Mouse (Mus musculus) left cerebral cortex, adult 18-20 months (tissue): Measurements from ENCODE around the gene Shisa5. TPM values are rescaled to one million over a fixed set of nuclear protein-coding genes. Genes with fewer than 3 reads are reported as not detected.

Experiments used
- DNase-seq, 2 experiments: peaks; one replicate each; pipeline ENCODE4 v3.0.0; 2021 to 2022; ENCODE audit warnings: low spot score in 2 of 2, mixed read lengths in 1 of 2
- total RNA-seq, 2 experiments: library from RNA; stranded (reverse); gene quantifications; 2 replicates each; pipeline ENCODE4 v1.2.3; 2021

Gene Shisa5
- total RNA-seq, 2 experiments from 2014 or later = 72.8 to 82.3 TPM

DNA sequence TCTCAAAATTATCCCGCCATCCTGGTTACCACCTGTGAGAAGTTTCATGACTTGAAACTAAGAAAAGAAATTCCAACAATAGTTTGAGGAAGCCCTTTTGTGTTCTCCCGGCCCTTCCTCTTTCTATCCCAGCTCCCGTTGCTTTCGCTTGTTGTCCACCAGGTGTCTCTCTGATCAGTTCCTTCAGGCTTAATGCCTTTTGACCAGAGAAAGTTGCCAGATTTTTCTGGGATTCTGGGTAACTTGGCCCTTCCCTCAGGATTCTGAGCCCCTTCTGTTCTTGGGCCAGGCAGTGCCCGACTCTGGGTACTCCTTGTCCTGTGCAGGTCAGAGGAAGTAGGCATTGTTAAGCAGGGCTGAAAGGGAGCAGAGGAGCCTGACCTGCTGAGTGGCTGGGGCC, 49.6 kb downstream of the Shisa5 start:
- DNase-seq = peak in 1 of 2 experiments; percentile 47

GRCm38 (mm10) chr9:109090446-109090845, 52.1 kb downstream of the Shisa5 start:
- DNase-seq = no peak

GRCm38 (mm10) chr9:109091802-109092201, 53.4 kb downstream of the Shisa5 start:
- no peak for DNase-seq

DNA sequence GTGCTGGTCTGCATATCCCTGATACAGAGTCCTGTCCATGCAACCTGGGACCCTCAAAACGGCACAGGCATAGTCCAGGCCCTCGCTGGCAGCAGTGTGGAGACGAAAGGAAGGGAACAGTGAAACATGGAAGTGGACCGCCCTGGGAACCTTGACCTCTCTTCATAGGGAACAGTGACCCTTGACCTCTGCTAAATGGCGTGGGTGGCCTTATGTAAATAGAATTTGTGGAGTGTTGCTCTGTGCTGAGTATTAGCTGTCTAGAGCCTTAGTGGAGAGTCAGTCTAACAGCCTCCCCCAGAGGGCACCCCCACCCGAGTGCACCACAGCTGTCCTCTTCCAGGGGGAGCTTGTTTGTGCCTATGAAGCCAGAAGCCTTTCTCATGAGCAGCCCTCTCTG, 54.4 kb downstream of the Shisa5 start:
- no peak for DNase-seq

DNA sequence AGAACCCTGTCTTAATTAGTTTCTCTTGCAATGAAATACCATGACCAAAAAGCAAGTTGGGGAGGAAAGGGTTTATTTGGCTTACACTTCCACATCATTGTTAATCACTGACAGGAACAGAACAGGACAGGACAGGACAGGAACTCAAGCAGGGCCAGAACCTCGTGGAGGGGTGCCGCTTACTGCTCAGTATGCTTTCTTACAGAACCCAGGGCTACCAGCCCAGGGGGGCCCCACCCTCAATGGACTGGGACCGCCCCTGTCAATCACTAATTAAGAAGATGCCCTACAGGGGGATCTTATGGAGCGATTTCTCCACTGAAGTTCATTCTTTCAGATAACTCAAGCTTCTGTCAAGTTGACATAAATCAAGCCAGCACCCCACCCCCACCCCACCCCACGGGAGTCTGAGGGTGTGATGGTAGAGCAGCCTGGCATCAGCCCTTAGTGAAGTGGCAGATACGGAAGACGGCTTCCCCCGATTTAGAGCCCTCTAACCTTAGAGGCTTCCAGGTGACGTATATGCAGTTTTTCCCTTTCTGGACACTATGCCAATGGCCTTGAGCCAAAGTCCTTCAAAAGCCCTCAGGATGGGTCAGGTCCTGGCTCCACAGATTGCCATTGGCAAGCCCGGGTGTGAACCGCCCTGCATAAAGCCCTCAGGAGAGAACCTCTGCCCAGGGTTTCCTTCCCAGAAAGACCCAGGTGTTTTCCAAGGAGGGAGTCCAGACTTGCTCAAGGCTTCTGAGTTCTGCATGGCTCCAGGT, 55.6 kb downstream of the Shisa5 start:
- no peak for DNase-seq

GRCm38 (mm10) chr9:109094553-109095136, 56.3 kb downstream of the Shisa5 start:
- DNase-seq = no peak

DNA sequence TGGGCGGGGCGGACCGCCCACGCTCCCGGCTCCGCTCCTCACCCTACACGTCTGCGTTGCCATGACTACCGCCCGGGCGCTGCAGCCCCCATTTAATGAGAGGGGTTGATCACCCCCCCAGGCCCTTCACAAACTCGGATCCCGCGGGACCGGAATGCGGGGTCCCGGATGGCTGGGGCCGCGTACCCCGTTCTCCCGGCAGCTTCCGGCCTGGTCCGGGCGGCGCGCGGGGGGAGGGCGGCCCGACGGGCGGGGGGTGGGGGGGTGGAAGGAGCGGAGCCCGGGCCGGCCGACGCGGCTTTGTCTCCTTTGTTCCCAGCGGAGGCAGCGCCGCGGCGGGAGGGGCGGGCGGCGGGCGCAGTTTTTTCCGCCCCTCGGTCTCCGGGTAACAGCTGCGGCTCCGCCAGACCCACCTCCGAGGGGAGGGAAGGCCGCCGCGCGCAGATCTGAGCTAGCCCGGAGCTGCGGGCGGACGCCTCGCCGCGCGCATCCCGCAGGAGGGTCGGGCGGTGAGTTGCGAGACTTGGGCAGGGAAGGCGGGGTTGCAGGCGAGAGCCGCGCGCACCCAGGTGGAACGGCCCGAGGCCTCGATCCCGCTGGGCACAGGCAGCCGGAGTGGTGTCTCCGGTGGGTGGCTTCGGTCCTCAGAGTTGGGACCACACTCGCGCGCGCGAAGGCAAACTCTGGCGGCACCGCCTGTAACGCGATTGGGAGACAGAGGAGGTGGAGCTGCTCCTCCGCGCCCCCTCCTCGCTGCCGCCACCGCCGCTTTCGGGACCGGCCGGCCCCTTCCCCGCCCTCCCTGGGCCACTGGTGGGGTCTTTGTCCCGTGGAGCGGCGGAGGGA, 57.0 kb downstream of the Shisa5 start, which contains the start of gene Plxnb1:
TSS of gene Plxnb1 (plus strand) at position 253 of the 846 bp plus-strand sequence.
- DNase-seq = peak; percentile 50 to 61

- DNase-seq = no peak
Measured at GRCm38 (mm10) chr9:109096251-109096661, 57.9 kb downstream of the Shisa5 start.

DNA sequence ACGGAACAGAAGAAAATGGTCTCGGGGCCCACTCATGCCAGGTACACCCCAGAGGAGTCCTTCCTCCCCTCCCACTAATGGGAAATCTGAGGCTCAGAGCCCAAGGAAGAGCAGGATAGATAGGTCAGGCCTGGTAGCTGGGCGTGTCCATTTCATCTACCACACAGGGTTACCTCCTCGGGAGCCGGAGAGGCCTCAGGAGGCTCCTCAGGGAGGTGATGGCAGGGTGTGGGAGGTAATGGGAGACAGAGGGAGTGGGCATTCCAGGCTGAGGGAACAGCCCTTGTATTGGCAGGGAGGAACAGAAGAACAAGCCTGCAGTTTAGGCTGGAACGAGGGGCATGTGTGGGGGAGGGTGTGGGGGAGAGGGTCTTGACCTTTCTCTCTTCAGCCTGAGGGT, 58.5 kb downstream of the Shisa5 start:
- DNase-seq = no peak

DNA sequence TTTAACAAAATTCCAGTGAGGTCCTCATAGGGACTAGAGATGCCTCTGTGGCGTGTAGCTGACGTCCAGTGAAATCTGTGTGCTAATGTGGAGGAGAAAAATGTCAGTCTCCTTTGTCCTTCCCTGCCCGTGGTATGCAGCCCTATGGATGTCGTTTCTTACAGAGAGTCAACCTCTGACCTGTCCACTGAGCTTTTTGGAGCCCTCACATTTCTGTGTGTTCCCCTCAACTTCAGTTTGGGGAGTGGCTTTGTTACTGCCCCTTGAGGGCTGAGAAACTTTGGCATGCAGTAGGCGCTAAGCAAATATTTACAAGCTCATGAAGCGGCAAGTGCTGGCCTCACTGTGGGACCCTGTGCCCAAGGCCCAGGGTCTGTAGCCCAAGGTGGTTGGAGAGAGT, 58.9 kb downstream of the Shisa5 start:
- DNase-seq = no peak

DNA sequence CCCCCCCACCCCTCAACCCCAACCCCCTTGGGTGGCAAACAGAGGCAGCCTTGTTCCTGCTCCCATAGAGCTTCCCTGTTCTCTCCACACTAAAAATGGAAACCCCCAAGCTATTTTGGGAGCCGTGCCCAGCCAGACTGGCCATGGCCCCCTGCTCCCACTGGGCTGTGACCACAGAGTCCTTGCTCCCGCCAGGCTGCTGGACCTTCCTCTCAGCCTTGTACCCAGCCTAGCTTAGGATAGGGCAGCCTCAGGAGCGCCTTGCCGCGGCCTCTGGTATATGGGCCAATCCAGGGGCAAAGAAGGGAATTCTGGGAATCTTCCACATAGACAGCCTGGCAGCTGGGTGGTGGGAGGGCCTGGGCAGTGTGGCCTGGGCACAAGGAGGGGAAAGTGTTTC, 59.5 kb downstream of the Shisa5 start:
- peak; percentile 56 to 57 for DNase-seq

GRCm38 (mm10) chr9:109098366-109098765, 60.0 kb downstream of the Shisa5 start:
- DNase-seq = no peak

DNA sequence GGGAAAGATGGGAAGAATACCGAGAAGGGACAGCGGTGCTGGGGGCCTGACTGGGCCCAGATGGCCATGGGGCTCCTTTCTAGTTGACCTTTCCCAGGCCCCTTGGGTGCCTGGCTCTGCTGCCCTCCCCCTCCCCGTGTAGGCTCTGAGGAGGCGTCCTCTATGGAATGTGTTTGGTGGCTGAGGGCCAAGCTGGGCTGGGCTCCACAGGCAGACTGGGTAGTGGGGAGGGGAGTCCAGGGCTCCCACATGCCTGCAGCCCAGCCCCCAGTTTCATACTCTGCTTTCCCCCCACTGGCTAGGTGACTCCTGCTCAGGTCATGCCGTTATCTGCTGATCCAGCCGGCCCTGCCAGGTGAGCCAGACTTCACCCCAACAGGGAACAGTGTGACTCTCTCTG, 60.6 kb downstream of the Shisa5 start:
- no peak for DNase-seq

DNA sequence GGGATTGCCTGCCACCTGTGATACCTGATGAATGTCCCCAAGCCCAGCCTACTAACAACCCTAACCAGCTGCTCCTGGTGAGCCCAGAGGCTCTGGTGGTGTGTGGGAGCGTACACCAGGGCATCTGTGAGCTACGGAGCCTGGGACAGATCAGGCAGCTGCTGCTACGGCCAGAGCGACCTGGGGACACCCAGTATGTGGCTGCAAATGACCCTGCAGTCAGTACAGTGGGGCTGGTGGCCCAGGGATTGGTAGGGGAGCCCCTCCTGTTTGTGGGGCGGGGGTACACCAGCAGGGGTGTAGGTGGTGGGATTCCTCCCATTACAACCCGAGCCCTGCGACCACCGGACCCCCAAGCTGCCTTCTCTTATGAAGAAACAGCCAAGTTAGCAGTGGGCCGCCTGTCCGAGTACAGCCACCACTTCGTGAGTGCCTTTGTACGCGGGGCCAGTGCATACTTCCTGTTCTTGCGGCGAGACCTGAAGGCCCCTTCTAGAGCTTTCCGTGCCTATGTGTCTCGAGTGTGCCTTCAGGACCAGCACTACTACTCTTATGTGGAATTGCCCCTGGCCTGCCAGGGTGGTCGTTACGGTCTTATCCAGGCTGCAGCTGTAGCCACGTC, 62.1 kb downstream of the Shisa5 start:
- no peak for DNase-seq

GRCm38 (mm10) chr9:109101933-109102445, 63.6 kb downstream of the Shisa5 start:
- no peak for DNase-seq

DNA sequence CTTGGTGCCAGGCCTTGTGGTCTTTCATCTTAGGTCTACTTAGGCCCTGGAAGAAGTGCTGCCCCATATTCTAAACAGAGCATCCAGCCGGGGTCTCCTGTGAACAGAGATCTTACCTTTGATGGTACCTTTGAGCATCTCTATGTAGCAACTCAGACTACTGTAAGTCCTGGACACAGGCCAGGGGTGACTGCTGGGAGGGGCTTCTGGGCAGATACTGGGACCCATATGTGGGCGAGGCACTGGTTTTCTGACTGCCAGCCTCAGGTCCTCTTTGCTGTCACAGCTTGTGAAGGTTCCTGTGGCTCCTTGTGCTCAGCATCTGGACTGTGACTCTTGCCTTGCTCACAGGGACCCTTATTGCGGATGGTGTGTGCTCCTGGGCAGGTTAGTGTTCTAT, 64.2 kb downstream of the Shisa5 start:
- DNase-seq = no peak

GRCm38 (mm10) chr9:109103250-109103649, 64.9 kb downstream of the Shisa5 start:
- DNase-seq = no peak

GRCm38 (mm10) chr9:109104083-109104482, 65.7 kb downstream of the Shisa5 start:
- DNase-seq = no peak

DNA sequence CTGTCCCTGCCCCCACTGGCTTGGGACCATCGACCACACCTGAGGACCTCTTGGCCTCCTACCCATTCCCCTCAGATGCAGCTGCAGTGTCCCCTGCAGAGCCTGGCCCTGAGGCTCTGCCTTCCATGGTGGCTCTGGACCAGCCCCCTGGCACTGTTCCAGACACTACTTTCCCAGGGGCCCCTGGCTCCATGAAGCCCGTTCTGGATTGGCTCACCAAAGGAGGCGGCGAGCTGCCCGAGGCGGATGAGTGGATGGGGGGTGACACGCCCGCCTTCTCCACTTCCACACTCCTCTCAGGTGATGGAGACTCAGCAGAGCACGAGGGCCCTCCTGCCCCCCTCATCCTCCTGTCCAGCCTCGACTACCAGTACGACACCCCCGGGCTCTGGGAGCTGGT, 66.6 kb downstream of the Shisa5 start:
- no peak for DNase-seq

DNA sequence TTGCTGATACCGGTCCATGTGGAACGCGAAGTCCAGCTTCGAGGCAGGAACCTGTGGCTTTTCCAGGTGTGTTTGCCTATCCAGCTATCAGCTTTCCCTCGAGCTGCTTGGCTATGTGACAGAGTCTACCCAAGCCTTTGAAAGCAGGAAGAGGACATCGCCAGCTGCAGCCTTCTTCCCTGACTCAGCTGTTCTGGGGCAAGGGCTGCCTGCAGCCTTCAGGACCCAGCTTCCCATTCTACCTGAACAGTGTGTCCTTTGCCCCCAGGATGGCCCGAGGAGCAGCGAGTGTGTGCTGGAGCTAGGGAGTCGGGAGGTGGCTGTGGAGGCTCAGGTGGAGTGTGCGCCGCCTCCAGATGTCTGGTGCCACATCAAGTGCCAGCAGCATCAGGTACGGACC, 67.3 kb downstream of the Shisa5 start:
- no peak for DNase-seq

DNA sequence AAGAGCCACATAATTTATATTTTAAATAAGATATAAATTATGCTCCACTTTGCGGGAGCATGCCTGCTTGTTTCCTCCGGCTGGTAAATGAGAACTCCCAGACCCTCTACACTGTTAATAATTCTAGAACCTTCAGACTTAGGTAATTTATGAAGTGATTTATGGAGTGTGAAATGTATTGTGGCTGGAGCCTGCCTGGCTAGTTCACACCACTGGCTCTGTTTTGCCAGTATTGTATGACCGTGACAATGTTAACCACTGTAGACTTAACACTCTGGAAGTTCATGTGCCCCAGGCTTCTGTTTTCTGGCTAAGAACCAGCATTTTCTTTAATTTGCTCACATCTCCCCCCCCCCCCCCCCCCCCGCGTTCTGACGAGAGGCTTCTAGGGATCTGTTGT, 69.0 kb downstream of the Shisa5 start:
- DNase-seq = no peak
